Mouse (Mus musculus) C2C12 (cell line): ENCODE data around the gene C1galt1c1. TPM values are rescaled to one million over a fixed set of nuclear protein-coding genes. Genes with fewer than 3 reads are reported as not detected.

Source experiments
- H3K27me3 ChIP-seq: one replicate; pipeline ENCODE4 v1.6.1; 2011; ENCODE audit not compliant: control insufficient read depth, insufficient read depth, insufficient read length
- H3K36me3 ChIP-seq: one replicate; pipeline ENCODE4 v1.6.1; 2011; ENCODE audit not compliant: control insufficient read depth, insufficient read depth
- H3K4me3 ChIP-seq: one replicate; pipeline ENCODE4 v1.5.1; 2011; ENCODE audit warnings: mild to moderate bottlenecking, control low read depth; ENCODE audit not compliant: poor library complexity, insufficient read depth, severe bottlenecking
- H3K79me2 ChIP-seq: one replicate; pipeline ENCODE4 v1.6.1; 2011; ENCODE audit not compliant: control insufficient read depth, insufficient read depth
- H3K79me3 ChIP-seq: one replicate; pipeline ENCODE4 v1.6.1; 2011; ENCODE audit warnings: low read depth, control low read depth
- H3ac ChIP-seq: one replicate; pipeline ENCODE3; 2011; ENCODE audit warnings: low read depth; ENCODE audit not compliant: control insufficient read depth, insufficient read length
- CEBPB ChIP-seq: IDR thresholded peaks from one replicate; pipeline ENCODE4 v1.6.1; 2011; ENCODE audit warnings: low read depth, mild to moderate bottlenecking, control low read depth, moderate library complexity
- CTCF ChIP-seq: IDR thresholded peaks from one replicate; pipeline ENCODE4 v1.5.1; 2011; ENCODE audit not compliant: control insufficient read depth, insufficient read depth, insufficient read length
- FOSL1 ChIP-seq: IDR thresholded peaks from one replicate; pipeline ENCODE4 v1.8.0; 2011; ENCODE audit warnings: mild to moderate bottlenecking, low read length; ENCODE audit not compliant: poor library complexity, insufficient read depth, severe bottlenecking
- MAX ChIP-seq: IDR thresholded peaks from one replicate; pipeline ENCODE4 v1.6.1; 2011; ENCODE audit warnings: mild to moderate bottlenecking, control low read depth
- MYOD1 ChIP-seq: IDR thresholded peaks from one replicate; pipeline ENCODE4 v1.6.1; 2011; ENCODE audit warnings: low read depth; ENCODE audit not compliant: control insufficient read depth, insufficient read length
- MYOG ChIP-seq: IDR thresholded peaks from one replicate; pipeline ENCODE4 v1.6.1; 2011; ENCODE audit not compliant: control insufficient read depth, insufficient read length; ENCODE audit errors: extremely low read depth
- USF1 ChIP-seq: IDR thresholded peaks from one replicate; pipeline ENCODE4 v1.6.1; 2011; ENCODE audit warnings: low read depth, mild to moderate bottlenecking, control low read depth, moderate library complexity
- polyA plus RNA-seq: library from polyadenylated mRNA; unstranded; fragments of >200 nt; fragmentation: generic; extraction: Trizol; gene quantifications from one replicate; pipeline ENCODE4 v1.2.1, GENCODE M21; 2012; ENCODE audit warnings: missing spikeins

Gene C1galt1c1
- polyA plus RNA-seq, 1 experiment = 8.4 TPM

DNA sequence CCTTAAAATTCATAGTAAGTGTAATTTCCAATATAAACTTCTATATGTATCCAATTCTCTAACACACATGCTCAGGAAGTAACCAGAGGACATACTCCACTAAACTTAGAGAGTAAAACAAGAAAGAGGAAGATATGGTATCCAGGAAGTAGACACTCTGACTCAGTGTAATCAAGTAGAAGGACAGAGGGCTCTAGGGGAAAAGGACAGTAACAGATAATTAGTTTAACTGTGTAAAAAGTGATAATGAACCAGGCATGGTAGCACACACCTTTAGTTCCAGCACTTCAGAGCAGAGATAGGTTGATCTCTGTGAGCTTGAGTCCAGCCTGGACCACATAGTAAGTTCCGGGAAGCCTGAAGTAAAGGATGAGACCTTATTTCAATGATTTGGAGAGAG lies 53.7 kb downstream of the C1galt1c1 start:
- no peak for TF ChIP-seq CEBPB
- no peak for TF ChIP-seq MAX
- TF ChIP-seq FOSL1 = no peak
- no peak for TF ChIP-seq MYOD1
- TF ChIP-seq MYOG = no peak
- no peak for TF ChIP-seq USF1
- TF ChIP-seq CTCF = no peak
- H3K36me3 ChIP-seq = no peaks in the 10 kb centered on the region
- H3ac ChIP-seq = no peak overlapping the region
- H3K4me3 ChIP-seq = no peak overlapping the region
- no peaks in the 10 kb centered on the region for H3K79me2 ChIP-seq
- no peaks in the 10 kb centered on the region for H3K79me3 ChIP-seq
- no peaks in the 10 kb centered on the region for H3K27me3 ChIP-seq

Other genes starting within 250 kb of the C1galt1c1 start
- 50.8 TPM for gene Lamp2, start 178.6 kb downstream of the C1galt1c1 start, polyA plus RNA-seq
- gene Cul4b, start 58.9 kb downstream of the C1galt1c1 start, polyA plus RNA-seq = 10.4 TPM
- gene Mcts1, start 34.5 kb downstream of the C1galt1c1 start, polyA plus RNA-seq = 16.1 TPM
- not detected for gene 6030498E09Rik, start 137.6 kb upstream of the C1galt1c1 start, polyA plus RNA-seq